Mouse (Mus musculus) erythroblast, embryonic 14.5 days (primary cell): ENCODE results near the gene Exoc3l. TPM values are rescaled to one million over a fixed set of nuclear protein-coding genes. Genes with fewer than 3 reads are reported as not detected.
A peak's percentile ranks its signal among the peaks of the same experiment; 100 is the strongest.
"Not testable (repeated sequence)": the region's sequence is repeated elsewhere in the genome, so short reads cannot be mapped to it uniquely, and the experiment has no call there.

Source experiments
- H3K27me3 ChIP-seq: 2 replicates; pipeline ENCODE4 v1.6.1; 2012; ENCODE audit warnings: inconsistent platforms; ENCODE audit not compliant: control insufficient read depth
- H3K36me3 ChIP-seq: 2 replicates; pipeline ENCODE4 v1.6.1; 2012; ENCODE audit warnings: mild to moderate bottlenecking, inconsistent platforms; ENCODE audit not compliant: control insufficient read depth
- H3K4me1 ChIP-seq: 2 replicates; pipeline ENCODE4 v1.6.1; 2012; ENCODE audit warnings: inconsistent platforms; ENCODE audit not compliant: control insufficient read depth
- H3K4me3 ChIP-seq: replicated peaks from 2 replicates; pipeline ENCODE3; 2012; ENCODE audit warnings: moderate library complexity, mild to moderate bottlenecking, inconsistent platforms
- H3K9me3 ChIP-seq: 2 replicates; pipeline ENCODE4 v1.6.1; 2012; ENCODE audit warnings: low read length, inconsistent platforms, mixed read lengths; ENCODE audit not compliant: control insufficient read depth
- GATA1 ChIP-seq: IDR thresholded peaks from 2 replicates; pipeline ENCODE4 v1.6.1; 2012; ENCODE audit warnings: low read length, inconsistent platforms, mixed read lengths
- TAL1 ChIP-seq: IDR thresholded peaks from 3 replicates; pipeline ENCODE4 v1.6.1; 2012; ENCODE audit warnings: low read length, inconsistent platforms, mixed read lengths
- polyA plus RNA-seq: library from polyadenylated mRNA; stranded (reverse); fragments of >175 nt; gene quantifications from 2 replicates; pipeline ENCODE4 v1.2.3, GENCODE M21; 2012

Exoc3l gene
- polyA plus RNA-seq, 1 experiment: 1.6 TPM

DNA sequence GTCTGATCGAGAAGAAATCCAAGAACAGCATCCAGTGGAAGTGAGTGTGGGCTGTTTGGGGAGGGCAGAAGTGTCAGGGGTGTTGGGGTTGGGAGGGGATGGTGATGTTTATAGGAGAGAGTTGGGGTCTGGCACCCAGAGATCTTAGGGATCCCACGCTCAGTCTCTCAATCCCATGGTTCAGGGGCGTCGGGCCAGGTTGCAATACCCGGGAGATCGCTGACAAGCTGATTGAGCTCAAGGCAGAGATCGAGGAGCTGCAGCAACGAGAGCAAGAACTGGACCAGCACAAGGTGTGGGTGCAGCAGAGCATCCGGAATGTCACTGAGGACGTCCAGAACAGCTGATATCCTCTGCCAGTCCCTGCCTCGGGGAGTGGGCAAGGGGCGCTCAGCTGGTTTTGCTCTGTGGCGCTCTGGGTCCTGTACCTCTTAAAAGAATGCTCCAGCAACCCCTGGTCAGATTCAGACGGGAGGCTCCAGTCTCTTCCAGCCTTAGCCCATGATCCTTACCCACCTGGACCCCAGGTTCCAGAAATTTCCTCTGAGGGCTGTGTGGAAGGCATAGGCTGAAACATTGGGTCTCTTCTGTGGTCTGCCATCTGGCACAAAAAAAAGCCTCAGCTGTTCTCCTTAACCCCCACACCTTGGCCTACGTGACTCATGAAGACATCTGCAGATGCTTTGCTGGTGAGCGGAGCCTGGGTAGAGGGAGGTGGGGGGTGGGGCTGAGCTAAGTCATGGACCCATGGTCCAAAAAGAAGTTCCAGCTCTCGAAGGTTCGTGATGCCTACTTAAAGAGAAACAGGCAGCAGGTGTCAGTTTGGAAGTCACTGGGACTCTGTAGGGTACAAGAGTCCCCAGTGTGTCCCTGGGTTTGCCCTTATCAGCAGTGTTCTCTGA is 2.7 kb upstream of the Exoc3l start:
- Histone ChIP-seq H3K27me3 (no peaks in the 10 kb centered on the region; the same call in 1 of the 2 replicates), H3K4me1 (peaks cover 77% of the 10 kb centered on the region), H3K4me3 (peak overlapping the region; percentile 67), H3K9me3 (no peaks in the 10 kb centered on the region), H3K36me3 (peaks cover 67% of the 10 kb centered on the region)
- TF ChIP-seq GATA1 (0 out of 2 replicates have a peak, but pooled peaks have one; percentile 15), TAL1 (no peak)

DNA sequence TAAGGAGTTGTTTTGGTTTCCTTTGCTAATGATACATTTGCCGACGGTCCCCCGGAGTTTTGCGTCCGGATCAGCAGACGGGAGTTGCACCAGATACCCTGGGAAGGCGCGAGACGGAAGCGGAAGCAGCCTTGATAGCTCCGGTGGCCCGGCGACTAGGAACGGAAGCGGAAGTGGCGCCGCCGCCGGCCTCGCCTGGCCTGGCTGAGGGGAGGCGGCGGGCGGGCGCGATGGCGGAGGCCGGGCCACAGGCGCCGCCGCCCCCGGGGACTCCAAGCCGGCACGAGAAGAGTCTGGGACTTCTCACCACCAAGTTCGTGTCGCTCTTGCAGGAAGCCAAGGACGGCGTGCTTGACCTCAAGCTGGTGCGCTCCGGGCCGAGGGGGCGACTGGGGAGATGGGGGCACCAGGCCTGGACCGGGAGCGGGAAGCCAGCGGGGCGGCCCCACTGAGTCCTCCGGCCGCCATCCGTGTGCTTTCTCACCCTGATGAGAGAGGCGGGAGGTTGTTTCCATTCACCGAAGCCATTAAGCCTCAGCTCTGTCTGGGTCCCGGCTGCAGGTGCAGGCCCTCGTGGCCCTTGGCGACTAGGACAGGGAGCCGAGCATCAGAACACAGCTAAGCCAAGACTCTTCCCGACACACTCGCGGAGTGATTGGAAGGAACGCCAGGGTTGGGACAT is 1.8 kb upstream of the Exoc3l start, which contains the start of gene E2f4:
TSS of gene E2f4 (plus strand) at position 153 of the 682 bp plus-strand sequence.
- Histone ChIP-seq H3K9me3 (no peaks in the 10 kb centered on the region), H3K4me1 (peaks cover 68% of the 10 kb centered on the region), H3K27me3 (peaks cover 5% of the 10 kb centered on the region), H3K36me3 (peaks cover 57% of the 10 kb centered on the region), H3K4me3 (peak within 1 kb of the TSS; percentile 67)
- TF ChIP-seq GATA1 (no peak), TAL1 (no peak)

DNA sequence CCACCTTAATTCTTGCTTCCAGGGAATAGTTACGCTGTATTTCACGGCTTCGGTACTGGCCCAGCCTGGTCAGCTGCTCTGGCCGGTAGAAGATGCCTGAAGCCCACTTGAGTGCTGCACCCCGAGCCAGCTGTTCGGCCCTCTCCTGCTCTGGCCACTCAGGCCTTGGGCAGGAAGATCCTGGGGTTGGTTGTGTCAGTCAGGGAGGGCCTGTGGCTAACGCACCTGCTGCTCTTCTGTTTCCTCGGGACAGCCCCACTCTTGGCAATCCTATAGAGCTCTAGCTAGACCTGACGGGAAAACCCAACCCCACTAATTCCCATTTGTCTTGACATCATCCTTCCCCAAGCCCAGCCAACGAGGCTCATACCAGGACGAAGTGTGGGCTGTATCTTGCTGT is 645 bp downstream of the Exoc3l start:
- peaks cover 55% of the 10 kb centered on the region for H3K4me1 ChIP-seq
- H3K4me3 ChIP-seq: peak overlapping the region; percentile 31
- peaks cover 12% of the 10 kb centered on the region for H3K27me3 ChIP-seq
- 0 out of 3 replicates have a peak, but pooled peaks have one; percentile 7 for TF ChIP-seq TAL1
- no peak for TF ChIP-seq GATA1
- H3K36me3 ChIP-seq: peaks cover 33% of the 10 kb centered on the region
- H3K9me3 ChIP-seq: no peaks in the 10 kb centered on the region

DNA sequence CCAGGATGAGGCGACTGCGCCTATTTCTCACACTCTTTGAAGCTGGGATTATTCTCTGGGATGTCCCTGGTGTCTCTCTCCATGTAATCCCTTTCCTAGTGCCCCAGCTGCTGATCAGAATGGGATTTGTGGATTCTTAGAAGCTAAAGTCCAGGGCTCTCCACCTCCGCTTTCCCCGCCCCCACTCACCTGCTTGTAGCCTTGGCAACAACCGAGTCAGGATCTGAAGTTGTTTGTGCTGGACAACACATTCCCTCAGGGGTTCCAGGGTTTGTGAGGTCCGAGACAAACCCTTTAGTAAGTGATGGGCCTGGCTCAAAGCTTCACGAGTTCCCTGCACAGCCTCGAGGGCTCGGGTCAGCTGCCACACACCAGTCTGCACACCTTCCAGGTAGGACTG is 1.1 kb downstream of the Exoc3l start:
- Histone ChIP-seq H3K4me1 (peaks cover 55% of the 10 kb centered on the region), H3K4me3 (no peak overlapping the region), H3K36me3 (peaks cover 28% of the 10 kb centered on the region), H3K9me3 (no peaks in the 10 kb centered on the region), H3K27me3 (peaks cover 17% of the 10 kb centered on the region)
- TF ChIP-seq GATA1: no peak
- TF ChIP-seq TAL1: no peak

DNA sequence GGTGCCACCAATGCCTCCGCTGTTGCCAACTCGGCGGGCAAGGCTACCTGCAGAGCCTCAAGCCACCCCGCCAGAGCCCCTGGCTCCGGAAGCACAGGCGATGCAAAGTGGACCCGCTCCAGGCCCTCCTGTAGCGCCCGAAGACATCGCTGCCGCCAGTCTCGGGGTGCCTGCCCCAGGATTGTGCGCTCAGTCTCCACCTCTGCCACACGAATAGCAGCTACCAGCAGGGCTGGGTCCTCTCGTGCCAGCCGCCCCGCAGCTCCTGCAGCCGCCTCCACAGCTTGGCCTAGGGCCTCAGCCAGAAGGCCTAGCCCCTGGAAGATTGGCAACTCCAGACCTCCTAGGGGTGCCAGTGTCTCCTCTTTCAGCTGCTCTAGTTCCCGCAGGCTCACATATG is 2.5 kb downstream of the Exoc3l start:
- TF ChIP-seq GATA1 (no peak), TAL1 (no peak)
- Histone ChIP-seq H3K27me3 (peaks cover 24% of the 10 kb centered on the region), H3K36me3 (peaks cover 15% of the 10 kb centered on the region), H3K4me3 (no peak overlapping the region), H3K4me1 (peaks cover 53% of the 10 kb centered on the region), H3K9me3 (no peaks in the 10 kb centered on the region)

DNA sequence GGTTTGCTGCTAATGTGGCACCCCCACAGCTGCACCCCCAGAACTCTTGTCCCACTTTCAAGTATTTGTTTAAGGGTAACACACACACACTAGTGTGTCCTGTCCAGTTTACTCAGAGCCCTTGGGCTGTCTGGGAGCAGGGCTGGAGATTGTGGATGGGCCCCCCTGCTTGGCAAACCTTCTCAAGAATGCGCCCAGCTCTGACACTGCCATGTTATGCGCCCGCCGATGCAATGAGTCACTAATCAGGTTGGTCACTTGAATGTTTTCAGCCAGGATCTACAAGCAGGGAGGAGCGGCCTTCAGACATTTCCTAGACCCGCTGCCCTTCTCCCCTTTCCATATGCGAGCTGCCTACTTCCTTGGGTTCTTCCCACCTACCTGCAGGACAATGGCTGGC is 3.4 kb downstream of the Exoc3l start:
- H3K4me3 ChIP-seq: no peak overlapping the region
- H3K4me1 ChIP-seq: peaks cover 52% of the 10 kb centered on the region
- TF ChIP-seq TAL1 (no peak), GATA1 (no peak)
- peaks cover 24% of the 10 kb centered on the region for H3K27me3 ChIP-seq
- H3K36me3 ChIP-seq: peaks cover 7% of the 10 kb centered on the region
- no peaks in the 10 kb centered on the region for H3K9me3 ChIP-seq

DNA sequence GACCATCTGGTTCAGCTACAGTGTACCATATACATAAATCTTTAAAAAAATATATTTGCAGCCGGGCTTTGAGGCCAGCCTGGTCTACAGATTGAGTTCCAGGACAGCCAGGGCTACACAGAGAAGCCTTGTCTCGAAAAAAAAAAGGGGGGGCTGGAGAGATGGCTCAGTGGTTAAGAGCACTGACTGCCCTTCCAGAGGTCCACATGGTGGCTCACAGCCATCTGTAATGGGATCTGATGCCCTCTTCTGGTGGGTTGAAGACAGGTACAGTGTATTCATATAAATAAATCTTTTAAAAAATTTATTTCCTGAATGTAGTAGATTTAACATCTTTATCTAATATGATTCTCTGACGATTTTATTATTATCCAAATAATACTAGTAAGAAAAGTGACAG is 4.1 kb downstream of the Exoc3l start:
- peaks cover 47% of the 10 kb centered on the region for H3K4me1 ChIP-seq

DNA sequence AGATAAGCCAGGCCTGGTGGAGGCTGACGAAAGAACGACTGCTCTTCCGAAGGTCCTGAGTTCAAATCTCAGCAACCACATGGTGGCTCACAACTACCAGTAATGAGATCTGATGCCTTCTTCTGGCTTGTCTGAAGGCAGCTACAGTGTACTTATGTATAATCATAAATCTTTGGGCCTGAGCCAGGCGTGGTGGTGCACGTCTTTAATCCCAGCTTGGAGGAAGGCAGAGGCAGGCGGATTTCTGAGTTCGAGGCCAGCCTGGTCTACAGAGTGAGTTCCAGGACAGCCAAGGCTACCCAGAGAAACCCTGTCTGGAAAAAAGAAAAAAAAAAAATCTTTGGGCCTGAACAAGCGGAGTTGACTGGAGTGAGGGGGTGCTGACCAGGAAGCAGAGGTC is 4.5 kb downstream of the Exoc3l start:
- not testable (repeated sequence) for H3K4me3 ChIP-seq, H3K9me3 ChIP-seq, H3K36me3 ChIP-seq
- peaks cover 28% of the 10 kb centered on the region for H3K27me3 ChIP-seq
- H3K4me1 ChIP-seq: peaks cover 43% of the 10 kb centered on the region

More for the DNA sequence above, 4.1 kb downstream of the Exoc3l start:
- not testable (repeated sequence) for H3K36me3 ChIP-seq, H3K4me3 ChIP-seq, H3K9me3 ChIP-seq
- peaks cover 25% of the 10 kb centered on the region for H3K27me3 ChIP-seq

DNA sequence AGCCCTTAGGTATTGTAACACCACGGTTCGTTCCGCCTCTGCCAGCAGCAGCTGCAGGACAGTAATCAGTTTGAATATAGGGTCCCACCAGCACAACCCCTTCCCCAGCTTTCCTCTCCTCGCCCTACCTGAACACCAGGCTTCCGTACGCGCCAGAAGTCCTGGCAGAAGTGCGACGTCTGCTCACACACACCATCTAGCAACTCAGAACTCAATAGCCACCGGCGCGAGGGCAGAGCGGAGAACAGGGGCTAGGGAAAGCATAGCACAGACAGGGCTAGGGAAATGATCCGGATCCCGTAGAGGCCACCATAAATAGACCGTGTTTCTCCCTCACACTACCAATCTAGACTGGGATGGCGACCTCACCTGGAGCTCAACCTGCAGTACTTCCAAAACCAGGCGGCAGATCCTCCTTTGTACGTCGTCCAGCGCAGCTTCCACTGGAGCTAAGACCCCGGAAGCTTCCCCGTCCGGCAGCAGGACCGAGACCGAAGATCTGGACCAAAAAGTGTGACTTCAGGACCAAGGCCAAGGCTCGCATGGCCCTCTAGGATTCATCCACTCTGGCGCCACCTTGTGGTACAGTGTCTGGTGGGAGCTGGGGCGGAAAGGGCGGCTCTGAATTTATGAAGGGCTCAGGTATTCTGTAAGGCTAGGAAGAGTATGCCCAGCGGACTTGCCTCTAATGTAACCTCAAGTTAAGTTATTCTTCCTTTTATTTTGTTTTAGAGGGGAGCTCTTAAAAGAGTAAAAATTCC is 5.2 kb downstream of the Exoc3l start:
- TF ChIP-seq GATA1: no peak
- TF ChIP-seq TAL1: no peak
- Histone ChIP-seq H3K9me3 (no peaks in the 10 kb centered on the region), H3K36me3 (peaks cover 5% of the 10 kb centered on the region), H3K4me1 (peaks cover 37% of the 10 kb centered on the region), H3K4me3 (no peak overlapping the region), H3K27me3 (peaks cover 34% of the 10 kb centered on the region)
